Mouse (Mus musculus): Measurements from ENCODE around the gene Mall. TPM values are rescaled to one million over a fixed set of nuclear protein-coding genes. Genes with fewer than 3 reads are reported as not detected.

Mall gene
- total RNA-seq, 2 experiments from 2014 or later: 7.5 to 8.7 TPM

Other genes starting within 250 kb of the Mall start
- gene Kcnip3, start 207.8 kb downstream of the Mall start, total RNA-seq (2021): 1 to 10 TPM; 1.1 to 1.7 TPM
- gene Prom2, start 188.5 kb downstream of the Mall start, total RNA-seq (2021): not detected
- gene Zfp661, start 142.8 kb downstream of the Mall start, total RNA-seq (2021): 1 to 10 TPM; 1.4 to 1.5 TPM
- 100 to 1,000 TPM in 1 of 2 experiments, 10 to 100 TPM in 1; 96.9 to 101 TPM for gene Mrps5, start 142.7 kb downstream of the Mall start, total RNA-seq (2021)
- gene Mal, start 73.2 kb downstream of the Mall start, total RNA-seq (2021): 1 to 10 TPM; 5.5 to 7.2 TPM
- gene Nphp1, start 59.0 kb upstream of the Mall start, total RNA-seq (2021): 1 to 10 TPM; 6.6 to 8.6 TPM
- gene Mtln, start 62.6 kb upstream of the Mall start, total RNA-seq (2021): 10 to 100 TPM; 57.2 to 59.9 TPM
- gene Bub1, start 101.9 kb upstream of the Mall start, total RNA-seq (2021): under 1 TPM; 0.45 to 0.78 TPM
- not detected for gene Acoxl, start 108.9 kb upstream of the Mall start, total RNA-seq (2021)

Measured in heart, postnatal 25 days (tissue).